Mouse (Mus musculus): Measurements from ENCODE around the gene Scrn2. TPM values are rescaled to one million over a fixed set of nuclear protein-coding genes. Genes with fewer than 3 reads are reported as not detected.
A peak's percentile ranks its signal among the peaks of the same experiment; 100 is the strongest.

Gene Scrn2
- polyA plus RNA-seq (2015; fragmentation: Nextera tagmentation; extraction: Ambion mirVana), result 15.0 and 16.4 TPM in 2 replicates

DNA sequence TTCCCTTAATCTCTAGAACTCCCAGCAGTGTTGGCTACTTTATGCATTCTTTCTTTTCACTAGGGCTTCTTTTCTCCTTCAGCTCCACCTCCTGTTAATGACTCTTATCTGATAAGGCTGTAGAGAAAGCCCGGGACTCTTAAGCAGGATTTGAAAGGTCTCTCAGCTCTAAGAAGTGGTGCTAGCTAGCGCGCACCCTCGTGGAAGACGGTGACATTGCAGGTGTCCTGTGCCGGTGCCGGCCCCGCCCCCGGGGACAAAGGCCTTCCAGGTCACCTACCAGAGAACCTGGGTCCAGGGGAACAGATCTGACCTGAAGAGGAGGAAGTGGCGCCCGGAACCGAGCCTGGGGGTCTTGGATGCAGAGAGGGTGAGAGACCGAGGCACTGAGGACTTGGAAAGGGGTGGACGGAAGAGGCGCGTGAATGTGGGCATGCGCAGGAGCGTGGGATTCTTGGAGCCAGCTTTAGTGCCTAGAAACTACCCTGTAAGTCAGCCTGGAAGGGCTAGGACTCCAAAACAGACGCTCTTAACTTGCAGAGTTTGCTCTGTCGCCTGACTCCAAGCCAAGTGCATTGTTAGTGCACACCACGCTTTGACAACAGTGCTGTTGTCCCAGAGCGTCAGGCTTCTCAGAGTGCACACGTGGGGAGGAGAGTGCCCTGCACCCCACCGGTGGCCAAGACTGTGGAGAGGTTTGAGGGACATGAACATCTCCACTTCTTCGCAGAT is at the start of gene Scrn2:
Gene Scrn2, plus strand, starts transcription at position 253 of the 732 bp plus-strand sequence.
- peak within 1 kb of the TSS; percentile 49 for H3K4me3 ChIP-seq
- peak within 1 kb of the TSS; percentile 60 for H3K9ac ChIP-seq
- peak within 1 kb of the TSS; percentile 72 for H3K27ac ChIP-seq
- peak; percentile 65 for ATAC-seq (replicated peaks)
- WGBS, result under 1% methylated on average over 25 of the region's 25 CpGs
- H3K36me3 ChIP-seq (replicated peaks), result no peaks in the 10 kb centered on the region
- no peaks in the 10 kb centered on the region for H3K9me3 ChIP-seq
- peaks cover 9% of the 10 kb centered on the region for H3K27me3 ChIP-seq (replicated peaks)
- peaks cover 16% of the 10 kb centered on the region for H3K4me1 ChIP-seq
- peak within 1 kb of the TSS; percentile 83 for H3K4me2 ChIP-seq

DNA sequence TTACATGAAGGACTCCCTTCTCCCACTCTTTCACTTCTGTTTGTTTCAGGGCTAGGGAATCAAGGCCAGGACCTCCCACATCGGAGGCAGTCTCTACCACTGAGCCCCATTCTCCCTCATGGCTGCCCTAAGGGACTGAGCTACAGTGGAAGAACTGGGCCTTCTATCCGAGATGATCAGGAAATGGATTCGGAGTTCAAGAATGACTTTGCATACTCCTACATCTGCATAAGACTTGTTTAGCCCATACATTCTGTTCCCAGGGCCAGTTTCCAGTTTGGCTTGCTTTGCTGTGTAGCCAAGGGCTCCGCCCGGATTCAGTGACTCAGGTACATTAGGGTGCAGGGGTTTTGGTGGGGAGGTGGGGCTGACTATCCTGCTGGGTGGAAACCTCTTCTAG is 49.7 kb upstream of the Scrn2 start:
- Histone ChIP-seq H3K9ac (no peak overlapping the region), H3K27ac (no peak overlapping the region)
- ATAC-seq (replicated peaks), result no peak

DNA sequence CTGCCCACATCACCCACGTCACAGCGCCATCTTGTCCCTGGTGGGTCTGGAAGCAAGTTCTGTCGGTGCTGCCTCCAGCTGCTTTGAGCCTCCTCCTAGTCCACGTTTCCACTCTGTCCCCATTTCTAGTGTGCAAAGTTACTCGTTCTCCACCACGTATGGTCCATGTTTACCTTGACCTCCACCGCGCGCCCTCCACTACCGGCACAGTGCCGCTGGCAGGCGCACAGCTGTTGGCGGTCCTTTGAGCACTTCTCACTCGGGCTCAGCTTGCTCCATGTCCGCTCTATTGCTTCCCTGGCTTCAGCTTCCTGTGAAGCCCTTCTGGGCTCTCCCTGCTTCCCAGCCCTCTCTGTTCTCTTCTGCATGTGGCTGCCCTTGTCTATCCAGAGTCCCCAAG is 48.3 kb upstream of the Scrn2 start:
- Histone ChIP-seq H3K4me1 (peaks cover 17% of the 10 kb centered on the region), H3K4me3 (no peak overlapping the region), H3K27ac (no peak overlapping the region), H3K36me3 (replicated peaks) (no peaks in the 10 kb centered on the region), H3K27me3 (replicated peaks) (peaks cover 9% of the 10 kb centered on the region; the same call in 1 of the 2 replicates), H3K9ac (no peak overlapping the region), H3K4me2 (no peak overlapping the region), H3K9me3 (no peaks in the 10 kb centered on the region)
- ATAC-seq (replicated peaks), result no peak
- 80% methylated on average over 15 of the region's 15 CpGs for WGBS

More for the DNA sequence above, 49.7 kb upstream of the Scrn2 start:
- H3K27me3 ChIP-seq (replicated peaks), result peaks cover 3% of the 10 kb centered on the region; the same call in 1 of the 2 replicates
- peaks cover 26% of the 10 kb centered on the region for H3K4me1 ChIP-seq
- H3K4me2 ChIP-seq, result no peak overlapping the region
- 78% methylated on average over 5 of the region's 5 CpGs for WGBS
- no peaks in the 10 kb centered on the region for H3K36me3 ChIP-seq (replicated peaks)
- no peaks in the 10 kb centered on the region for H3K9me3 ChIP-seq
- H3K4me3 ChIP-seq, result no peak overlapping the region

DNA sequence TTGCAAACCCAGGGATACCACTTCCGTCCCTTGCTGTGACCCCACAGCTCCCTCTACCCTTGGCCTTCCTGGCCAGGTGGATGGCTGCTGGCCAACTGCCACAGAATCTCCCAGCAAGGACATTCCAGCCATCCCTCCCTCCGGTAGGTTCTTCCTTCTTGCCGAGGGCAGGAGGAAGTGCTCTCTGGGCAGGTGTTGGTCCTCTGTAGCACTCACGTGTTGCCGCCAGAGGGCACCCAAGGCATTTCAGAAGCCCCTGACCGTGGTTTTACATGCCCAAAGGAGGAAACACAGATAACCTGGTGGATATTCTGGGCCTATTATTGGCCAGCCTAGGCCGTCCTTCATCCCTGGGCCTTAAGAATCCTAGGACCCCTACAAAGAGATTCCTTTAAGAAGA is 47.4 kb upstream of the Scrn2 start:
- WGBS, result 1% methylated on average over 7 of the region's 7 CpGs
- Histone ChIP-seq H3K9me3 (no peaks in the 10 kb centered on the region), H3K4me1 (peaks cover 13% of the 10 kb centered on the region), H3K4me2 (0 out of 2 replicates have a peak overlapping the region, but pooled peaks have one; percentile 25), H3K36me3 (replicated peaks) (no peaks in the 10 kb centered on the region), H3K27ac (no peak overlapping the region), H3K27me3 (replicated peaks) (peaks cover 15% of the 10 kb centered on the region), H3K9ac (no peak overlapping the region), H3K4me3 (no peak overlapping the region)
- no peak for ATAC-seq (replicated peaks)

DNA sequence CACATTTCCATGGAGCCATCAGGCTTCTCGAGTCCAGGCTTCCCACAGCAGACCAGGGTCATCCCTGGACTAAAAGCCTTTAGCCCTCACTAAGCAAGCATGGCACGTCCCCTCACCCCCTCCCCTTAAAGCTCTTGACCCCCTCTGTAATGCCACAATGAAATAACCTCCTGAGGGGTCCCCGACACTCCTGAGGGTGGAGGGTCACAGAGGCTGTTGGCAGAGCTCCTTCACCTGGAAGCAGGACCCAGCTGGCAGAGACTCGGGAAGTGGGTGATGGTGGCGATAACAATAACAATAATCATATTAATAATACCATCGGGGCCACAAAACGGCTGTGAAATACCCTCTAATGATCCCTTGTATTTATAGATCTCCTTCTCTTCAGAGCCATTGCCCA is 46.9 kb upstream of the Scrn2 start, which contains the start of gene Sp2:
Gene Sp2, minus strand, starts transcription at position 101 of the 400 bp plus-strand sequence.
- 0 out of 2 replicates have a peak within 1 kb of the TSS, but pooled peaks have one; percentile 25 for H3K4me2 ChIP-seq
- WGBS, result 81% methylated on average over 7 of the region's 7 CpGs
- no peak within 1 kb of the TSS for H3K9ac ChIP-seq

DNA sequence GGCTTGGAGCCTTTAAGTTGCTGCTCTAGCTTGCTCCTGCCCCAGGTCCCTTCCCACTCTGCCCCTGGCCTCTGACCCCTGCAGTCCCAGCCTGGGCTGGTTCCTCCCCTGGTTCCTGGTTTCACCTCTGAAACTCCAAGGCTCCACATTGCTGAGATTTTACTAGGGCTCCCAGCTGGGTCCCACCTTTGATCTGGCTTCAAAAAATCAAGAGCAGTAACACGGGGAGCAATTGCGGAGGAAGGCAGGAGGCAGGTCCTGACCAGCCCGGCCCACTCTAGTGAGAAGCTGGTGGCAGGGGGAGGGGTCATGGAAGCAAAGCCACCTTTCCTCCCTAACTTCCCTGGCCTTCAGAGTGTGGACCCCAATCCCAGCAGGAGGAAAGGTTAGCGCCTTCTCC is 44.8 kb upstream of the Scrn2 start:
- H3K9ac ChIP-seq, result no peak overlapping the region
- no peak overlapping the region for H3K4me2 ChIP-seq
- ATAC-seq (replicated peaks), result no peak
- H3K27ac ChIP-seq, result no peak overlapping the region
- H3K9me3 ChIP-seq, result no peaks in the 10 kb centered on the region
- no peaks in the 10 kb centered on the region for H3K36me3 ChIP-seq (replicated peaks)
- 25% methylated on average over 4 of the region's 4 CpGs for WGBS
- peaks cover 21% of the 10 kb centered on the region for H3K27me3 ChIP-seq (replicated peaks)
- H3K4me1 ChIP-seq, result peaks cover 15% of the 10 kb centered on the region
- no peak overlapping the region for H3K4me3 ChIP-seq

More for the DNA sequence above, 46.9 kb upstream of the Scrn2 start, which contains the start of gene Sp2:
- Histone ChIP-seq H3K36me3 (replicated peaks) (no peaks in the 10 kb centered on the region), H3K9me3 (no peaks in the 10 kb centered on the region), H3K27me3 (replicated peaks) (peaks cover 15% of the 10 kb centered on the region), H3K4me1 (peaks cover 18% of the 10 kb centered on the region), H3K4me3 (no peak within 1 kb of the TSS), H3K27ac (no peak within 1 kb of the TSS)
- no peak for ATAC-seq (replicated peaks)

DNA sequence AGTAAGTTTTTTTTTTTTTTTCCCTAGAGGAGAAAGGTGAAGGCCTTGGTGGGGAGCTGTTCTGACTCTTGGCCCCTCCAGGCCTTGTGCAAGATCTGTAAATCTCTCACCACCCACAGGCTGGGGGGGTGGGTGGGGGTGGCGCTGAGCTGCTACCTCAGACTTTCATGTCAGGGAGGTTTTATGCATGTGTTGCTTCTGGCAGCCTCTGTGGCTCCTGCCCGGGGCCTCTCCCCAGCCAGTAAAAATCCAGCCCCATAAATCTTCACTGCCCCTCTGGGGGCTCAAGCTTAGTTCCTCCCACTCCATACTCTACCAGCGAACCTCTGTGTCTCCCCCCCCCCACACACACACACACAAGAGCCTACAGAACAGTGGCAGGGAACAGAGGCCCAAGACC is 43.3 kb upstream of the Scrn2 start:
- peaks cover 21% of the 10 kb centered on the region for H3K27me3 ChIP-seq (replicated peaks)

DNA sequence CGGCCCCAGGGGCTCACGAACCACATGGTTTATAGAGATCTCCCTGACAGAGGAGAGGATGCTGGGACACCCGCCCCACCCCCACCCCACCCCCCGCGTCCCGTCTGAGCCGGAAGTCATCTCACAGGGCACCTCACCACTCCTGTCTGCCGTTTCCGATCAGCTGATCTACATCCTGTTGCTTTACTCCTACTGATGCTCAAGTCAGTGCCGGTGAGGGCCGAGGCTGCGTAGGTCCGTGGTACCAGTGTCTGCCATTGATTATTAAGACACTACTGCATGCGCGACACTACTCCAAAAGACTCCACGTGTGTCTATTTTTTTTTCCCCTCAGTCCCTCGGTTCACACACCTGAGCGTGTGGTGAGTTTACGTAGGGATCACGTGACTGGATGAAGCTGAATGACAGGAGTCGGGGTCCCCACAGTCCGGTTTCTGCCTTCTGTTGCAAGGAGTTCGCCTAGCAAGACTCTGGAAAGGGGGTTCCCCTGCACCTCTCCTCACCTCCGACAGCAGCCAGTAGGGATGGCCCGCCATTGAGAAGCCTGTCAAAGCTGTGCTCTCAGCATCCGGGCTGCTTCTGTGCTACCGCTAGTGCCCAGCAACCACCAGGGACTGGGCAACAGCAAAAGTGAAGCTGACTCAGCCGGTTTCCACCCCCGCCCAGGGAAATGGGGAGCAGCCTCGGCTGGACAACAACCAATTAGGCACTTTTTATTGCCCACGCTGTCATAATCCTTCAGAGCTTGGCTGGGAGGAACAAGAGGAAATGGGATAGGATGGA is 41.7 kb upstream of the Scrn2 start:
- Histone ChIP-seq H3K27me3 (replicated peaks) (peaks cover 21% of the 10 kb centered on the region), H3K9ac (peak overlapping the region; percentile 23), H3K27ac (peak overlapping the region; percentile 51; the same call in 1 of the 2 replicates), H3K4me1 (peaks cover 11% of the 10 kb centered on the region), H3K4me3 (peak overlapping the region; percentile 39), H3K9me3 (no peaks in the 10 kb centered on the region), H3K4me2 (peak overlapping the region; percentile 59), H3K36me3 (replicated peaks) (no peaks in the 10 kb centered on the region)
- ATAC-seq (replicated peaks), result peak; percentile 88
- WGBS, result 6% methylated on average over 31 of the region's 31 CpGs

More for the DNA sequence above, 43.3 kb upstream of the Scrn2 start:
- no peak overlapping the region for H3K4me2 ChIP-seq
- H3K27ac ChIP-seq, result no peak overlapping the region
- H3K9ac ChIP-seq, result no peak overlapping the region
- no peaks in the 10 kb centered on the region for H3K36me3 ChIP-seq (replicated peaks)
- no peak for ATAC-seq (replicated peaks)
- WGBS, result 77% methylated on average over 3 of the region's 3 CpGs
- no peaks in the 10 kb centered on the region for H3K9me3 ChIP-seq
- H3K4me1 ChIP-seq, result peaks cover 15% of the 10 kb centered on the region
- H3K4me3 ChIP-seq, result no peak overlapping the region

DNA sequence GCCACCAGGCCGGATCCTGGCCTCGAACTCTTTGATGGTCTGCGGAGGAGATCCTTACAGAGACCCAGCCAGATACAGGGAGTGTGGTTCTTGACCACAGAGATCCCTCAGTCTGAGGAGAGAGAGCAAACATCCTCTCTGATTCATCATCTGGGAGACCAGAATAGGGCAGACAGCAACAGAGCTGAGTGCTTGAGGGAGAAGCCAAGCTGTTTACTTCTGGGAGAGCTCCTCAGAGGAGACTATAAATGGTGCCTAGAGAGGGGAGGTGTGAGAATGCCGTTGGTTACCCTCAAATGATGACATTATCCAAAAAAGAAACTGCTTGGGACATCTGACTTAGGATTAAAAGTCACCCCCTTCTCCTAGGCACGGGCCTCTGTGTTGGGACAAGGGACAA is 38.2 kb upstream of the Scrn2 start:
- H3K4me1 ChIP-seq, result peaks cover 12% of the 10 kb centered on the region
- WGBS, result 77% methylated on average over 5 of the region's 5 CpGs
- H3K4me3 ChIP-seq, result no peak overlapping the region
- no peak overlapping the region for H3K4me2 ChIP-seq
- no peaks in the 10 kb centered on the region for H3K9me3 ChIP-seq
- peaks cover 12% of the 10 kb centered on the region; the same call in 1 of the 2 replicates for H3K27me3 ChIP-seq (replicated peaks)
- no peak overlapping the region for H3K9ac ChIP-seq
- H3K36me3 ChIP-seq (replicated peaks), result no peaks in the 10 kb centered on the region
- H3K27ac ChIP-seq, result no peak overlapping the region
- ATAC-seq (replicated peaks), result no peak

DNA sequence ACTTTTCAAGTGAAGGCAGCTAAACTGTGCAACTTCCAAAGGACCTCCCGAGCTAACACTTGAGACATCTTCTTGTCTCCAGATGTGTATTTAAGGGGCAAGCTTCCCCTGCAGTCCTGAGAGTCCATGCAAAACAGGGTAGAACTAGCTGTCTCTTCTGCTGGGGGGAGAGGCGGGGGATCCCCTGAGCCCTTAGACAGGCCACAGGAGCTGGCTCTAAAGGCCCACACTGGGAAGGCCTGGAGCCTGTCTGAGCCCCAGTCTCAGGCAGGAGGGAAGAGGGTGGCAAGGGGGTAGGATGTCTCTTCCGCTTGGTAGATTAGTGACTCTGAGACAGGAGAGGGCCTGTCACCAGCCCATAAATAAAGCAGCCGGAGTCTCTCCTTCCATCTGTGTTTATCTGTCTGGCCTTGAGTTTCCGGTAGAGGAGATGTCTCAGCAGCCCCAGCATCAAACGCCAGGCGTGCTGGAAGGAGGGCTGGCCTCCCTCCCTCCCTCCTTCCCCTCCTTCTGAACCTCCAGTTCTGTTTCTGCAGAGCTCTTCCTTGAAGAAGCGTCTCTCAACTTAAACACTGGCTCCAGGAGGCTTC is 36.9 kb upstream of the Scrn2 start:
- 55% methylated on average over 8 of the region's 8 CpGs for WGBS
- Histone ChIP-seq H3K4me2 (no peak overlapping the region), H3K9me3 (no peaks in the 10 kb centered on the region), H3K9ac (no peak overlapping the region), H3K27me3 (replicated peaks) (0 out of 2 replicates have a peak, but pooled peaks cover 6% of the 10 kb centered on the region), H3K4me1 (peaks cover 19% of the 10 kb centered on the region), H3K4me3 (no peak overlapping the region), H3K27ac (no peak overlapping the region), H3K36me3 (replicated peaks) (no peaks in the 10 kb centered on the region)
- no peak for ATAC-seq (replicated peaks)

DNA sequence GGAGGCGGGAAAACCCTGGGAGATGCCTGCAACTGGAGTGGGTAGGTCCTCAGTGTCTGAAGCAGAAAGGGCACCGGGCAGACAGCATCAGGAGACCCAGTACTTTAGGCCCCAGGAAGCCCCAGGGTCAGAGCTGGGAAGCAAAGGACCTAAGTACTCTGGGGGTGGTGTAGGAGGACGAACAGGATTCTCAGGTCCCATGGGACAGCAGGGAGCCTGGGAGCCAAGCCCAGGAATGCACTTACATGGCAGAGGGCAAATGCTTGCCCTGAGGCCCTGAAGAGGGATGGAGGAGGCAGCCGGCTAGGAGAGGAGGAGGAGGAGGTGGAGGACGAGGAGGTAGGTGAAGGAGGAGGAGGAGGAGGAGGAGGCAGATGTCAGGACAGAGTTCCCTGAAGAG is 34.7 kb upstream of the Scrn2 start:
- Histone ChIP-seq H3K4me3 (no peak overlapping the region), H3K27me3 (replicated peaks) (no peaks in the 10 kb centered on the region), H3K9ac (no peak overlapping the region), H3K36me3 (replicated peaks) (no peaks in the 10 kb centered on the region), H3K4me1 (peaks cover 13% of the 10 kb centered on the region), H3K4me2 (no peak overlapping the region), H3K9me3 (no peaks in the 10 kb centered on the region), H3K27ac (no peak overlapping the region)
- 20% methylated on average over 5 of the region's 5 CpGs for WGBS
- no peak for ATAC-seq (replicated peaks)

Data from midbrain, embryonic 15.5 days (tissue).